Mouse (Mus musculus) ES-Bruce4 (cell line): ENCODE measurements around the gene Fkrp.

Experiments used
- CTCF ChIP-seq: IDR thresholded peaks from one replicate; pipeline ENCODE4 v1.8.1; 2011; ENCODE audit warnings: low read depth, low read length
- EP300 ChIP-seq: IDR thresholded peaks from 2 replicates; pipeline ENCODE4 v1.6.1; 2011; ENCODE audit warnings: low read depth, low read length; ENCODE audit not compliant: insufficient read depth
- POLR2A ChIP-seq: IDR thresholded peaks from one replicate; pipeline ENCODE4 v1.8.1; 2011; ENCODE audit warnings: low read length; ENCODE audit not compliant: insufficient read depth

DNA sequence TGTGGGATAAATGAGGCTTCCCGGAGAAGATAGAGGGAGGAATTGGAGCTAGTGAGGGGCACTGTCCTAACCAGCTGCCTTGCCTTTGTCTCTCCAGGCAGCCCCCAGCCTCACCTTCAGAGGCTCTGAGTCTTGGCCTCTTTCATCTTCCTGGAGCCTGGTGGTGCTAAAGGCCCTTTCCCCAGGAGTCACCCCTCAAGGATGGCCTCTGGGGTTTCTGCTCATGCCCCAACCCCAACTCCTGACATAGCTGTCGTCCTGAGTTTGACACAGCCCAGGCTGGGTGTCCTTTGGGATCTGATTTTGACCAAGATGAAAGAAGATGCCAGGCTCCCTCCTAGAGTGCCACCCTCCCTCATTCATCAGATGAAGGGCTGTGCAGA is 23.6 kb upstream of the Fkrp start:
- TF ChIP-seq CTCF: no peak
- no peak for TF ChIP-seq POLR2A
- TF ChIP-seq EP300: no peak
